Mouse (Mus musculus): ENCODE data around the gene Mlec.

Mlec gene

GRCm38 (mm10) chr5:115159165-115159564, 1.2 kb upstream of the Mlec start:
- H3K36me3 ChIP-seq (ENCODE audit: insufficient read depth, low read length) = peaks cover 19% of the 10 kb centered on the region
- H3K4me3 ChIP-seq (replicated peaks; ENCODE audit: low read length) = peak overlapping the region; percentile 99
- peaks cover 79% of the 10 kb centered on the region for H3K4me1 ChIP-seq (replicated peaks; ENCODE audit: low read depth, low read length)
- TF ChIP-seq POU5F1 (IDR thresholded peaks at IDR 0.05; ENCODE audit: borderline replicate concordance, low read length) = no peak
- no peak for TF ChIP-seq NANOG (IDR thresholded peaks at IDR 0.05; ENCODE audit: borderline replicate concordance, low read length)
- no peak for TF ChIP-seq CTCF (conservative IDR thresholded peaks at IDR 0.05; ENCODE audit: low read length)
- no peaks in the 10 kb centered on the region for H3K9me3 ChIP-seq (ENCODE audit: low read length)
- no peaks in the 10 kb centered on the region for H3K27me3 ChIP-seq (ENCODE audit: insufficient read depth, low read length)

GRCm38 (mm10) chr5:115156933-115157589, 918 bp downstream of the Mlec start:
- peaks cover 40% of the 10 kb centered on the region for H3K36me3 ChIP-seq (ENCODE audit: insufficient read depth, low read length)
- H3K9me3 ChIP-seq (ENCODE audit: low read length) = no peaks in the 10 kb centered on the region
- TF ChIP-seq POU5F1 (IDR thresholded peaks at IDR 0.05; ENCODE audit: borderline replicate concordance, low read length) = no peak
- no peak for TF ChIP-seq CTCF (conservative IDR thresholded peaks at IDR 0.05; ENCODE audit: low read length)
- TF ChIP-seq NANOG (IDR thresholded peaks at IDR 0.05; ENCODE audit: borderline replicate concordance, low read length) = no peak

GRCm38 (mm10) chr5:115156401-115156800, 1.6 kb downstream of the Mlec start:
- Histone ChIP-seq H3K4me3 (replicated peaks; ENCODE audit: low read length) (peak overlapping the region; percentile 99), H3K9me3 (ENCODE audit: low read length) (no peaks in the 10 kb centered on the region)
- TF ChIP-seq CTCF (conservative IDR thresholded peaks at IDR 0.05; ENCODE audit: low read length) (no peak), POU5F1 (IDR thresholded peaks at IDR 0.05; ENCODE audit: borderline replicate concordance, low read length) (no peak), NANOG (IDR thresholded peaks at IDR 0.05; ENCODE audit: borderline replicate concordance, low read length) (no peak)

More at GRCm38 (mm10) chr5:115156933-115157589, 918 bp downstream of the Mlec start:
- Histone ChIP-seq H3K4me3 (replicated peaks; ENCODE audit: low read length) (peak overlapping the region; percentile 99), H3K27me3 (ENCODE audit: insufficient read depth, low read length) (no peaks in the 10 kb centered on the region), H3K4me1 (replicated peaks; ENCODE audit: low read depth, low read length) (peaks cover 82% of the 10 kb centered on the region)

GRCm38 (mm10) chr5:115155831-115156230, 2.1 kb downstream of the Mlec start:
- Histone ChIP-seq H3K27me3 (ENCODE audit: insufficient read depth, low read length) (no peaks in the 10 kb centered on the region), H3K4me3 (replicated peaks; ENCODE audit: low read length) (peak overlapping the region; percentile 99), H3K9me3 (ENCODE audit: low read length) (no peaks in the 10 kb centered on the region), H3K4me1 (replicated peaks; ENCODE audit: low read depth, low read length) (peaks cover 84% of the 10 kb centered on the region), H3K36me3 (ENCODE audit: insufficient read depth, low read length) (peaks cover 51% of the 10 kb centered on the region)
- TF ChIP-seq POU5F1 (IDR thresholded peaks at IDR 0.05; ENCODE audit: borderline replicate concordance, low read length) (no peak), NANOG (IDR thresholded peaks at IDR 0.05; ENCODE audit: borderline replicate concordance, low read length) (no peak), CTCF (conservative IDR thresholded peaks at IDR 0.05; ENCODE audit: low read length) (no peak)

More at GRCm38 (mm10) chr5:115156401-115156800, 1.6 kb downstream of the Mlec start:
- no peaks in the 10 kb centered on the region for H3K27me3 ChIP-seq (ENCODE audit: insufficient read depth, low read length)
- H3K4me1 ChIP-seq (replicated peaks; ENCODE audit: low read depth, low read length) = peaks cover 84% of the 10 kb centered on the region
- peaks cover 45% of the 10 kb centered on the region for H3K36me3 ChIP-seq (ENCODE audit: insufficient read depth, low read length)

- Histone ChIP-seq H3K4me3 (replicated peaks; ENCODE audit: low read length) (peak overlapping the region; percentile 99), H3K27me3 (ENCODE audit: insufficient read depth, low read length) (no peaks in the 10 kb centered on the region), H3K9me3 (ENCODE audit: low read length) (no peaks in the 10 kb centered on the region), H3K4me1 (replicated peaks; ENCODE audit: low read depth, low read length) (peaks cover 84% of the 10 kb centered on the region), H3K36me3 (ENCODE audit: insufficient read depth, low read length) (peaks cover 57% of the 10 kb centered on the region)
- TF ChIP-seq POU5F1 (IDR thresholded peaks at IDR 0.05; ENCODE audit: borderline replicate concordance, low read length) (no peak), NANOG (IDR thresholded peaks at IDR 0.05; ENCODE audit: borderline replicate concordance, low read length) (no peak), CTCF (conservative IDR thresholded peaks at IDR 0.05; ENCODE audit: low read length) (no peak)
These were observed 2.8 kb downstream of the Mlec start for GRCm38 (mm10) chr5:115155156-115155631.

- H3K27me3 ChIP-seq (ENCODE audit: insufficient read depth, low read length) = no peaks in the 10 kb centered on the region
- no peak for TF ChIP-seq NANOG (IDR thresholded peaks at IDR 0.05; ENCODE audit: borderline replicate concordance, low read length)
- no peak for TF ChIP-seq CTCF (conservative IDR thresholded peaks at IDR 0.05; ENCODE audit: low read length)
- TF ChIP-seq POU5F1 (IDR thresholded peaks at IDR 0.05; ENCODE audit: borderline replicate concordance, low read length) = no peak
- peaks cover 93% of the 10 kb centered on the region for H3K4me1 ChIP-seq (replicated peaks; ENCODE audit: low read depth, low read length)
- peak overlapping the region; percentile 52 for H3K4me3 ChIP-seq (replicated peaks; ENCODE audit: low read length)
- H3K9me3 ChIP-seq (ENCODE audit: low read length) = no peaks in the 10 kb centered on the region
- H3K36me3 ChIP-seq (ENCODE audit: insufficient read depth, low read length) = peaks cover 84% of the 10 kb centered on the region
These were observed 5.6 kb downstream of the Mlec start for GRCm38 (mm10) chr5:115152132-115152956.

DNA sequence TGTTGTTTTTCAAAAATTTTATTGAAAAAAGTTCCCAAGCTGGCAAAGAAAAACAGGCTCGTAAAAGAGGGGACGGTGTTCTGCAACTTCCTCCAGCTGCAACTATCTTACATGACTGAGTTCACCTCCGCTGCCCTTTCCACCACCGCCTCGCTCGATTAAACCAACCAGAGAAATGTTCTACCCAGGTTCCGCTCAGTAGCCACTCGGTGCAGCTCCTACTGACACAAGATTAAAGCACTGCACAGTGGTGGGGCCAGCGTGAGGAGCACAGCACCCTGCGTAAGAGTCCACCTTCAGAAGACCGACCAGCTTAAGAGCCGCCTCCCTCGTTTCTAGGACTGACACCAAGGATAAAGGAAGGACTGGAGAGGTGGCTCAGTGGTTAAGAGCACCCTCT, 6.5 kb downstream of the Mlec start:
- Histone ChIP-seq H3K36me3 (ENCODE audit: insufficient read depth, low read length) (peaks cover 91% of the 10 kb centered on the region), H3K4me3 (replicated peaks; ENCODE audit: low read length) (peak overlapping the region; percentile 52), H3K27me3 (ENCODE audit: insufficient read depth, low read length) (no peaks in the 10 kb centered on the region), H3K4me1 (replicated peaks; ENCODE audit: low read depth, low read length) (peaks cover 95% of the 10 kb centered on the region), H3K9me3 (ENCODE audit: low read length) (no peaks in the 10 kb centered on the region)
- TF ChIP-seq CTCF (conservative IDR thresholded peaks at IDR 0.05; ENCODE audit: low read length) (no peak), NANOG (IDR thresholded peaks at IDR 0.05; ENCODE audit: borderline replicate concordance, low read length) (no peak), POU5F1 (IDR thresholded peaks at IDR 0.05; ENCODE audit: borderline replicate concordance, low read length) (no peak)

DNA sequence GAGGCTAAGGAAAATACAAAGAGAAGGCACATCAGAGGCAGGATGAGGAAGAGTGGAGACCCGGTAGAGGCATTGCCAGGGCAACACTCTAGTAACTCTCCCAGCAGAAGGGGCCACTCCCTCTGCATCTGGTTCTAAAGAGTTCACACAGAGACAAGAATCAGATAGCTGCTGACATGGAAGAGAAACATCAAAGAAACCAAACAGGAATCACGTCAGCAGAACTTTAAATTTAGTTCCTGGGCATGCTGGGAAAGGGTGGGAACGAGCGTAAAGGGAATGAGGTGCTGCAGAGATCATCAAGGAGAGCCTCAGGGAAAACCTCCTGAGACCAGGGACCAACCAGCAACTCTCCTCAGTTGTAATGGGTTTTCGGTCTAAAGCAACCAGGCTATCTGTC, 7.0 kb downstream of the Mlec start:
- Histone ChIP-seq H3K4me3 (replicated peaks; ENCODE audit: low read length) (peak overlapping the region; percentile 39), H3K27me3 (ENCODE audit: insufficient read depth, low read length) (no peaks in the 10 kb centered on the region), H3K9me3 (ENCODE audit: low read length) (no peaks in the 10 kb centered on the region), H3K36me3 (ENCODE audit: insufficient read depth, low read length) (peaks cover 91% of the 10 kb centered on the region), H3K4me1 (replicated peaks; ENCODE audit: low read depth, low read length) (peaks cover 95% of the 10 kb centered on the region)
- TF ChIP-seq POU5F1 (IDR thresholded peaks at IDR 0.05; ENCODE audit: borderline replicate concordance, low read length) (no peak), CTCF (conservative IDR thresholded peaks at IDR 0.05; ENCODE audit: low read length) (no peak), NANOG (IDR thresholded peaks at IDR 0.05; ENCODE audit: borderline replicate concordance, low read length) (no peak)
